Mouse (Mus musculus) cortical plate, adult 2 months (tissue): Measurements from ENCODE around the gene Iqcd.

Experiments
- CTCF ChIP-seq: fragments of 200-500 bp; IDR thresholded peaks from 2 replicates; pipeline ENCODE4 v1.5.1; 2011; ENCODE audit warnings: mild to moderate bottlenecking, control low read depth, low read length; ENCODE audit not compliant: insufficient read depth; ENCODE audit errors: extremely low read depth
- POLR2A ChIP-seq: fragments of 200-500 bp; IDR thresholded peaks from 2 replicates; pipeline ENCODE4 v1.6.1; 2011; ENCODE audit warnings: mild to moderate bottlenecking, low read length, control low read depth; ENCODE audit not compliant: insufficient read depth; ENCODE audit errors: extremely low read depth

DNA sequence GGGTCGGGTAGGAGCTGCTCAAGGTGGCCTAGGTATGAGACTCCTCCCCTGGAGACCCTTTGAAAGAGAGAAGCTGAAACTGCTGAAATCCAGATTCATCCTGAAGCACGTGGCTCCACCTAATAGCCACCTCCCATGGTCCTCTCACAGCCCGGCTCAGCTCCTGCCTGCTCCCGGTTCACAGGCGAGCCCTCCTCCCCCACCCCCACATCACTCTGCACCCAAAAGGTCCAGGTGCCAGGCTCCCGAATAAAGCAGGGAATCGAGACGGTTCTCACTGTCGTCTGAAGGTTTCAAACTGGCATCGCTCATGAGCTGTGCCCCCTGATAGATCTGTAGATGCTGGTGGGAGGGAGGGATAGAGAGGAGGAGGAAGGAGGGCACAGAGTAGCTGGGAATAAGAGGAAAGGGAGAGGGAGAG lies 16.4 kb downstream of the Iqcd start:
- no peak for TF ChIP-seq CTCF
- TF ChIP-seq POLR2A: no peak
